Mouse (Mus musculus): ENCODE data around the gene Cnn1. TPM values are rescaled to one million over a fixed set of nuclear protein-coding genes. Genes with fewer than 3 reads are reported as not detected.

Gene Cnn1
- total and polyA plus RNA-seq, 3 experiments = 8.4 to 26.5 (median 8.6) TPM

DNA sequence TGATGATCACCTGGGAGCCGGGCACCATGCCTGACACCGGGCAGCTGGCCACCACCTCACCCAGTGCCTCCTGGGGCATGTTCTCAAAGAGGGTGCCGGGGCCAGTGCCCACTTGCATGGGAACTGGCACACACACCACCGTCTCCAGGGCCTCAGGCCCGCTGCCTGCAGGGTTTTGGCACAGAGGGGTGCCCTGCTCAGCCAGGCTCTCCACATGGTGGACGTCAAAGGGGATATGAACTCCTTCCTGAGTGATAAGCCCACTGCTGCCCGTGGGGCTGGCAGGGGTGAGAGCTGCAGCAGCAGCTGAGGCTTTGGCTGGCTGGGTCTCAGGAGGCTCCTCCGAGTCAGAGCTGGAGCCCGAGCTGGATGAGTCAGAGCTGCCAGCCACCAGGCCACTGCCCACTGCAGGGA, 41.0 kb upstream of the Cnn1 start:
- no peak overlapping the region for H3K9ac ChIP-seq (ENCODE audit: low read depth, low read length)
- H3K27me3 ChIP-seq (ENCODE audit: control insufficient read depth, insufficient read depth, low read length) = no peaks in the 10 kb centered on the region
- no peak overlapping the region for H3K4me3 ChIP-seq
- WGBS = 59% methylated on average over 9 of the region's 9 CpGs
- no peaks in the 10 kb centered on the region for H3K79me2 ChIP-seq (replicated peaks; ENCODE audit: control insufficient read depth, insufficient read depth, low read length)
- intact Hi-C loops (cut with DNase I) = no loop called here
- H3K27ac ChIP-seq = no peak overlapping the region
- no peaks in the 10 kb centered on the region for H3K36me3 ChIP-seq (ENCODE audit: control insufficient read depth, insufficient read depth, low read length)
- DNase-seq = peak; percentile 66 to 82
- no peak for TF ChIP-seq CTCF (IDR thresholded peaks at IDR 0.05)
- TF ChIP-seq POLR2A (IDR thresholded peaks at IDR 0.05; ENCODE audit: insufficient read depth, low read depth, low read length) = no peak
- no peak for TF ChIP-seq EP300 (IDR thresholded peaks at IDR 0.05; ENCODE audit: insufficient read depth, low read depth, low read length)
- no peaks in the 10 kb centered on the region for H3K4me1 ChIP-seq (ENCODE audit: control insufficient read depth, insufficient read depth, low read length)

DNA sequence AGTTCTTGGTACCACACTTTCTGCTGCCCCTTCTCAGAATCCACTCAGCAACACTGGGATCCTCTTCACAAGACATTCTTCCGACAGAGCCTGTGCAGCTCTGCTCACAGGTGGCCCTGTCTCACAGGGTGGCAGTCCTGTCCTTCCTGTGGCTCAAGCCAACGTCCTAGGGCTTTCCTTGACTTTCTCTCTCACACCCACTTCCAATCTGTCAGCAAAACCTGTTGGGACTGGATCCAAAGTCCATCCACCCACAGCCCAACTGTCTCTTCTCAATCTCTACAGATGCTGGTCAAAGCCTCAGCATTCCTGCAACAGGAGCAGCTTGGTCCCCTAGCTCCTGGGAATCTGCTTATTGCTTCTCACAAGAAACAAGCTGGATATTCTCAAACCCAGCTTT, 37.7 kb upstream of the Cnn1 start:
- no peak for TF ChIP-seq CTCF (IDR thresholded peaks at IDR 0.05)
- no peak for TF ChIP-seq POLR2A (IDR thresholded peaks at IDR 0.05; ENCODE audit: insufficient read depth, low read depth, low read length)
- TF ChIP-seq EP300 (IDR thresholded peaks at IDR 0.05; ENCODE audit: insufficient read depth, low read depth, low read length) = no peak
- 61% methylated on average over 2 of the region's 2 CpGs for WGBS
- DNase-seq = no peak

DNA sequence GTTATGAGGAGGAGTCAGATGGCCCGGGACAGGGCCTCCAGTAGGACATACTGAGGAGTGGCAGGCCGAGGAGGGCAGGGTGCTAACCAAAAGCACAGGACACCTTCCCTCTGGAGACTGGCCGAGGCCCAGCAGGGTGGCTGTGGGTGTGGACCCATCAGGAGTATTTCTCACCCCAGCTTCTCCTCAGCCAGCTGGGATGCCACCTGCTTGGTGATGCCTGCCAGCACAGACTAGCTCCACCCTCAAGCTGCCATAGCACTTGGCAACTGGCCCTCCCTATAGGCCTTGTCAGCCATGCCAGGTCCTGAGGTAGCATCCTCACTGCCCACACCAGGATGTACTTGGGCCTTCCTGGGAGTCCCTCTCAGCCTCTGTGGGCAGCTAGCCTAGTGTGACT, 34.7 kb upstream of the Cnn1 start:
- no peaks in the 10 kb centered on the region for H3K36me3 ChIP-seq (ENCODE audit: control insufficient read depth, insufficient read depth, low read length)

More for the DNA sequence above, 37.7 kb upstream of the Cnn1 start:
- H3K4me1 ChIP-seq (ENCODE audit: control insufficient read depth, insufficient read depth, low read length) = no peaks in the 10 kb centered on the region
- no peak overlapping the region for H3K4me3 ChIP-seq
- no peaks in the 10 kb centered on the region for H3K36me3 ChIP-seq (ENCODE audit: control insufficient read depth, insufficient read depth, low read length)
- H3K9ac ChIP-seq (ENCODE audit: low read depth, low read length) = no peak overlapping the region
- H3K27ac ChIP-seq = no peak overlapping the region
- H3K79me2 ChIP-seq (replicated peaks; ENCODE audit: control insufficient read depth, insufficient read depth, low read length) = no peaks in the 10 kb centered on the region
- intact Hi-C loops (cut with DNase I) = loop anchor here (10.0 kb wide), 1 partner anchor 353 kb away; the partner anchor contains the start of gene 9530077C05Rik
- H3K27me3 ChIP-seq (ENCODE audit: control insufficient read depth, insufficient read depth, low read length) = no peaks in the 10 kb centered on the region

DNA sequence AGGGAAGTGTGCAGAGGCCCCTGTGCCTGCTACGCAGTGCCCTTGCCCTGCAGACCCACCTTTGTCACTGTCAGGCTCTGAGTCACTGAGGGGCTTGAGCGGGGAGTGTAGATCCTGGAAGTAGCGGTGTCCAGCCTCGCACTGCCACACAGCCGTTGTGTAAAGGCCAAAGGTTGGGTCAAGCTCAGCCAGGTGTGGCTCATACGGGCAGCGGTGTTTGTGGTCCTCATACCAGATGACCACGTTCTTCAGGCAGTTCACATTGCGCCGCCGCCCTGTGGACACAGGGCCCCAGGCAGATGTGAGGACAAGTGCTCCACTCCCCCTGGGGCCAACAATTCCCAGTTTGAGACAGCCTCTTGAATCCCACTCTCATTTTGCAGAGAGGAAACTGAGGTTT, 33.4 kb upstream of the Cnn1 start:
- DNase-seq = no peak
- no peak overlapping the region for H3K4me3 ChIP-seq
- no peaks in the 10 kb centered on the region for H3K79me2 ChIP-seq (replicated peaks; ENCODE audit: control insufficient read depth, insufficient read depth, low read length)
- no peak overlapping the region for H3K27ac ChIP-seq
- H3K9ac ChIP-seq (ENCODE audit: low read depth, low read length) = no peak overlapping the region
- no peaks in the 10 kb centered on the region for H3K36me3 ChIP-seq (ENCODE audit: control insufficient read depth, insufficient read depth, low read length)
- 94% methylated on average over 11 of the region's 11 CpGs for WGBS
- H3K4me1 ChIP-seq (ENCODE audit: control insufficient read depth, insufficient read depth, low read length) = peaks cover 1% of the 10 kb centered on the region; the same call in 1 of the 2 replicates
- no peaks in the 10 kb centered on the region for H3K27me3 ChIP-seq (ENCODE audit: control insufficient read depth, insufficient read depth, low read length)
- TF ChIP-seq EP300 (IDR thresholded peaks at IDR 0.05; ENCODE audit: insufficient read depth, low read depth, low read length) = no peak
- TF ChIP-seq CTCF (IDR thresholded peaks at IDR 0.05) = no peak
- no peak for TF ChIP-seq POLR2A (IDR thresholded peaks at IDR 0.05; ENCODE audit: insufficient read depth, low read depth, low read length)
- intact Hi-C loops (cut with DNase I) = loop anchor here (10.0 kb wide), 1 partner anchor 349 kb away; the partner anchor contains the start of gene 9530077C05Rik

More for the DNA sequence above, 34.7 kb upstream of the Cnn1 start:
- 89% methylated on average over 3 of the region's 3 CpGs for WGBS
- no peak for DNase-seq
- no peak for TF ChIP-seq EP300 (IDR thresholded peaks at IDR 0.05; ENCODE audit: insufficient read depth, low read depth, low read length)
- TF ChIP-seq POLR2A (IDR thresholded peaks at IDR 0.05; ENCODE audit: insufficient read depth, low read depth, low read length) = no peak
- no peak for TF ChIP-seq CTCF (IDR thresholded peaks at IDR 0.05)
- Histone ChIP-seq H3K27me3 (ENCODE audit: control insufficient read depth, insufficient read depth, low read length) (no peaks in the 10 kb centered on the region), H3K4me1 (ENCODE audit: control insufficient read depth, insufficient read depth, low read length) (no peaks in the 10 kb centered on the region), H3K27ac (no peak overlapping the region), H3K4me3 (no peak overlapping the region), H3K79me2 (replicated peaks; ENCODE audit: control insufficient read depth, insufficient read depth, low read length) (no peaks in the 10 kb centered on the region), H3K9ac (ENCODE audit: low read depth, low read length) (no peak overlapping the region)
- intact Hi-C loops (cut with DNase I) = loop anchor here (10.0 kb wide), 1 partner anchor 350 kb away; the partner anchor contains the start of gene 9530077C05Rik

DNA sequence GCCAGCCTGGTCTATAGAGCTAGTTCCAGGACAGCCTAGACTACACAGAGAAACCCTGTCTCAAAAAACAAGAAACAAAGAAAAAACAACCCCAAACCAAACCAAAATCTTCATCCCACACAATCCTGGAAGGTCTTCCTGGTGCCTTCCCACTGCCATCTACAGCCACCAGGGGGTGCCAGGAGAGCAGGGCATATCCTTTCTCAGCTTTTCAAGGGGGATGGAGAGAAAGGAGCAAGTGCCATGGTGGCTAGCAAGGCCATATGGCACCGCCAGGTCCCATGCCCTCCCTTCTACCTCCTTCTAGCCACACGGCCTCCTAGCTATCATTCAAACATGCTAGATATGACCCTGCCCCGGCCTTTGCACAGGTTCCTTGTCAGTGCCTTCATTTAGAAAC, 32.6 kb upstream of the Cnn1 start:
- peak; percentile 36 to 67 for DNase-seq
- TF ChIP-seq EP300 (IDR thresholded peaks at IDR 0.05; ENCODE audit: insufficient read depth, low read depth, low read length) = peak; percentile 57; the same call in 1 of the 2 replicates
- peak; percentile 89 for TF ChIP-seq CTCF (IDR thresholded peaks at IDR 0.05)
- TF ChIP-seq POLR2A (IDR thresholded peaks at IDR 0.05; ENCODE audit: insufficient read depth, low read depth, low read length) = no peak
- no peaks in the 10 kb centered on the region for H3K27me3 ChIP-seq (ENCODE audit: control insufficient read depth, insufficient read depth, low read length)
- H3K36me3 ChIP-seq (ENCODE audit: control insufficient read depth, insufficient read depth, low read length) = no peaks in the 10 kb centered on the region
- 73% methylated on average over 3 of the region's 3 CpGs for WGBS
- H3K9ac ChIP-seq (ENCODE audit: low read depth, low read length) = no peak overlapping the region
- H3K79me2 ChIP-seq (replicated peaks; ENCODE audit: control insufficient read depth, insufficient read depth, low read length) = no peaks in the 10 kb centered on the region
- H3K27ac ChIP-seq = no peak overlapping the region
- intact Hi-C loops (cut with DNase I) = loop anchor here (10.0 kb wide), 1 partner anchor 348 kb away; the partner anchor contains the start of gene 9530077C05Rik
- peaks cover 1% of the 10 kb centered on the region; the same call in 1 of the 2 replicates for H3K4me1 ChIP-seq (ENCODE audit: control insufficient read depth, insufficient read depth, low read length)
- no peak overlapping the region for H3K4me3 ChIP-seq

DNA sequence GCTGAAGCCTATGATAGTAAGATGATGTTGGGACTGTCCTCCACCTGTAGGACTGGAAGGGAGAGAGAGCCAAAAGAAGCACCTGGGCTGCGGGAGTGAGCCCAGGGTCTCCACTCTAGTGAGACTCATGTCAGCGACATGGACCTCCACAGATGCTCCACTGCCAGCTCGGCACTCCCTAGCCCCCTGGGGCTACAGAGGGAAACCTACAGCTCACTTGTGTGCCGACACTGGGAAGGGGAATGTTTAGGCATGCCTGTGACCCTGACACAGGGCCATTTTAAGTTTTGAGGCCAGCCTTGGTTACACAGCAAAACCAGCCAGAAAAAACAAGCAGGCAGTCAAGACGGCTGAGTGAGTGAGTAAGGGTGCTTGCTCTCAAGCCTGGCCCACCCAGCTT, 31.8 kb upstream of the Cnn1 start:
- TF ChIP-seq CTCF (IDR thresholded peaks at IDR 0.05) (no peak), POLR2A (IDR thresholded peaks at IDR 0.05; ENCODE audit: insufficient read depth, low read depth, low read length) (no peak), EP300 (IDR thresholded peaks at IDR 0.05; ENCODE audit: insufficient read depth, low read depth, low read length) (no peak)
- Histone ChIP-seq H3K4me3 (no peak overlapping the region), H3K27ac (no peak overlapping the region), H3K9ac (ENCODE audit: low read depth, low read length) (no peak overlapping the region), H3K4me1 (ENCODE audit: control insufficient read depth, insufficient read depth, low read length) (peaks cover 3% of the 10 kb centered on the region), H3K79me2 (replicated peaks; ENCODE audit: control insufficient read depth, insufficient read depth, low read length) (no peaks in the 10 kb centered on the region), H3K27me3 (ENCODE audit: control insufficient read depth, insufficient read depth, low read length) (no peaks in the 10 kb centered on the region), H3K36me3 (ENCODE audit: control insufficient read depth, insufficient read depth, low read length) (no peaks in the 10 kb centered on the region)
- no peak for DNase-seq
- WGBS = 83% methylated on average over 5 of the region's 5 CpGs
- intact Hi-C loops (cut with DNase I) = loop anchor here (1.0 to 10.0 kb wide), 2 partner anchors 76 to 348 kb away; partner anchors contain the start of gene 9530077C05Rik
